Mouse (Mus musculus) liver, embryonic 14.5 days (tissue): ENCODE data around the gene Ttc17.

Source experiments
- CTCF ChIP-seq: IDR thresholded peaks from 2 replicates; pipeline ENCODE4 v1.5.1; 2016; ENCODE audit warnings: antibody characterized with exemption, low read depth, control low read depth
- EP300 ChIP-seq: IDR thresholded peaks from 2 replicates; pipeline ENCODE4 v1.6.1; 2016; ENCODE audit warnings: antibody characterized with exemption, low read depth

DNA sequence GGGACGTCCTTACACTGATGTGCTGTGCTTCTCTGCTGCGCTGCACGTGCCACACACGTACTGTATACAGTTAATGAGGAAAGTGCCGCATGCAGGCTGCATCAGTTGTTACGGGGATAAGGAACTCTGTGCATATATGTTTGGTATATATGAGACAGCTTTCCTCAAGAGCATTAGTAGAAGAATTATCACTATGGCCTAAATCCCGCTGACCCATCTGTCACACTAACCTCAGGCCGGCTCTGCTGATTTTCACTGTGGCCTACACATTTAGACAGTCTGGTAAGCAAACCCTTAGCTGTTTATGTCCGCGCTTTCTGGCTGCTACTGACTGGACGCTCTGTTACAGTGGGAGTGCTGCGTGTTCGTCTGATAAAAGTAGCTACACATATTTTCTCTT, 77.2 kb downstream of the Ttc17 start:
- no peak for TF ChIP-seq CTCF
- TF ChIP-seq EP300: no peak
